Mouse (Mus musculus) retina, adult 2 months (tissue): ENCODE measurements around the gene Pomt2.

Experiments
- DNase-seq: peaks from one replicate; pipeline ENCODE4 v3.0.0-alpha.2; 2012; ENCODE audit warnings: low read depth, low spot score

Gene Pomt2

DNA sequence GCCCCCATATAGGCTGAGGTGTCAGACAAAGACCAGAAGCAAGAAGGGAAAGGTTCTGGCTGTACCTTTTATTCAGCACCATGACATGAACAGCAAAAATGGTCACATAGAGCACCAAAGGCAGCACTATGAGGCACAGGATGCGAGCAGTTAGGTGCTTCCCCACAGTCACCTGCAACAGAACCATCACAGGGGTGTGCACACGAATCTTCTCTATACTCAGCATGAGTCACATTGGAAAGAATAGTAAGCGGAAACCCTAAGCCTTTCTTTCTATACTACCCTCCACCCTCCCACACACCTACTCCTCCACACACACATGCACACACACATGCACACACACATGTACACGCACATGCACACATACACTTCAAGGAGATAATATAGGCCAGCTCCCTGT, 17.5 kb downstream of the Pomt2 start:
- no peak for DNase-seq

DNA sequence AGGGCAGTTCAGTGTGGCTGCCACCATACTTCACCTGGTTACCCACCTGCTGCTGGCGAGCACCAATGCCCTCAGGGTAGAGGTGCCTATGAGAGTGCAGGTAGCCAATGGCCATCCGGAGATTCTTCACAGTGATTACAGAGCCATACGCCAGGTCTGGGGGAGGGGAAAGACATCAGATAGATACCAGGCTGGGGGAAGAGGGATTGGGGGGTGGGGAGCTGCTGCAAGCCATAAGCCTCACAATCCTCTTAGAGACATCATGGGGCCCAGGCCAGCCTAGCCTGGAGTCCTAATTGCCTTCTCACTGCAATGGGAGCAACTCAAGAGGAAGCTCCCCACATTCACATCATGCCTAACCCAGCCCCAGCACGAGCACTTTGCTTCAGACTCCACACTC, 20.5 kb downstream of the Pomt2 start:
- peak; percentile 75 for DNase-seq

GRCm38 (mm10) chr12:87121918-87122589, 25.7 kb downstream of the Pomt2 start:
- DNase-seq: no peak

- DNase-seq: no peak
These were observed 40.3 kb downstream of the Pomt2 start for GRCm38 (mm10) chr12:87107357-87107977.

GRCm38 (mm10) chr12:87104796-87105195, 43.0 kb downstream of the Pomt2 start:
- no peak for DNase-seq

GRCm38 (mm10) chr12:87103471-87103870, 44.3 kb downstream of the Pomt2 start:
- DNase-seq: no peak

DNA sequence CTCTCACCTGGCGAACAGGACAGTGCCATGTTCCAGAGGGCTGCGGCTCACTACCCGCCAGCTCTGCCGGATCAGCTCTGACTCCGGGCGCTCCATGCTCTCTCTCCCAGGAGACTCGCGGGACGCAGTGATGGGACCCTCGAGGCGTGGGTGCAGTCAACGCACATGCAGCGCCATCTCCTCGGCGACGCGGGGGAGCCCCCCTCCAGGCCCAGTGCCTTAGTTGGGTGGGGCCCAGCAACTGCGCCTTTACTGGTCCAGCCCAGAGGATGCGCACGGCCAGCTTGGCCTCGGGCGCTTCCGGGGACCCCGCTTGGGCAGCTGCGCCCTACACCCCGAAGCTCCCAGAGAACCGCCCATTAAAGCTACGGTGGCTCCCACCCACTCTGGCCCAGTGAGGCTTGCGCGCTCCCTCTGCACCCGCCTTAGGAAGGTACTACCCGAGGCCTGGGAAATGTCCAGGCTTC, 45.6 kb downstream of the Pomt2 start, which contains the start of gene Ngb:
TSS of gene Ngb (minus strand) at position 375 of the 467 bp plus-strand sequence.
- DNase-seq: no peak

DNA sequence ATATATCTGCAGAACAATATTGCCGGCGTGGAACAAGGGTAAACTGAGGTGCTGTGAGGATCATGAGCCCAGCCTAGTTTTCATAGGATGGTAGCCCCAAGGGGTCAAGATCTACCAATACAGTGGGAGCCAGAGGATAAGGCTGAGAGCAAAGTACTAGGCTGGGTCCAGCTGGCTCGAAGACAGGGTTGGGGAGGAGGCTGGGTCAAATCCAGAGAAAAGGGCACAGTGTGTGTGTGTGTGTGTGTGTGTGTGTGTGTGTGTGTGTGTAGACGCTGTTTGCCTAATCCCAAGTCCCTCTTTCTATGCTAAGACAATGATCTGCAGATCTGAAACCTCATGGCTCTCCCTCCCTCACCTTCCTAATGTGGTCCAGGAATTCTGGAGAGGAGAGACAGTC, 47.4 kb downstream of the Pomt2 start:
- no peak for DNase-seq

- DNase-seq: no peak
These were observed 54.1 kb downstream of the Pomt2 start for GRCm38 (mm10) chr12:87093671-87094070.

DNA sequence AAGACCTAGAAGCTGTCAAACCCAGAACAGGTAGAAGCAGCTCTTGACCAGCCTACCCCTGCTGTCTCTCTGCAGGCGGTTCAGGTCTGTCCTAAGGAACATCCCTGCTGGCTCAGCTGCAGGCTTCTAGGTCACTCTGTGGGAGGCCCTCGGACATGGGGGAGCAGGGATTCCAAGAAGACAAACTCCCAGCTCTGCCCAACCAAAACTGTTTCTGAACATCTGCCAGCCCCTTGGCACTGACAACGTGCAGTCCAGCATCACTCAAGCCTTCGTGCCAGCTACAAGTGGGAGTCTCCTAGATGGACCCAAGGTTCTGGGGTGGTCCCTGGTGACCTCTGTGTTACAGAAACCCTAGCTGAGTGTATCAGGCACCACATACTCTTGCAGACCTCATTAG, 54.5 kb downstream of the Pomt2 start:
- no peak for DNase-seq

DNA sequence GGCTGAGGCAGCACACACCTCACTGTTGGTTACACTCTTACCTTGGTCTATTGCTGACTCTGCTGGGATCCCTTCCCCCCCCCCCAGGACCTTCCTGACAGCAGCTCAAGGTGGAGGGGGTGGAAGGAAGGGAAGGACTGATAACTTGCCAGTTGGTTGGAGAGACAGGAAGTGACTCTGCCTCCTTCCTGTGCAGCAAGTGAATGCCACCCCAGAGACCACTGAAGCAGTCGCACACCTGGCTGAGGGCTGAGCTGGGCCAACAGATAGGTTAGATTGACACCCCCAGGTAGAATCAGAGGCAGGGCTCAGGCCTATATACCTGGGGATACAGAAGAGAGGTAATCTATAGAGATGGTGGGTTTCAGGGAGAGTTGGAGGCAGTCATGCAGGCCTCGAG, 55.9 kb downstream of the Pomt2 start:
- DNase-seq: no peak

DNA sequence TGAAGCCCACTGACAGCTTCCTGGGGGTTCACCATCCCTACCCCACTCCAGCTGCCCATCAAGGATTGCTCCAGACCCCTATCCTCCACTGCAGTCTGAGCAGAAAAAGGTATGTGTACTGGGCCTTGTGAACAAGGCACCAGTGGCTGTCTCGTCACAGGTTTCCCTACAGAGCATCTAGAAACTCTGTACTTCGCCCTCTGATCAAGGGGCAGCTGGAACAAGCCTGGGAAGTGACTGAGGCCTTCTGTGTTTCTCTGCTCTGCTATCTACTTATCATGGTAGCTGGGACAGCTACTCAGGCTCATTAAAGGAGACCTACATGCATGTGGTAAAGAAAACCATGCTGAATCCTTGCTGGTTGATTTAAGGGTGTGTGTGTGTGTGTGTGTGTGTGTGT, 58.1 kb downstream of the Pomt2 start:
- no peak for DNase-seq

GRCm38 (mm10) chr12:87089255-87089654, 58.5 kb downstream of the Pomt2 start:
- DNase-seq: no peak

GRCm38 (mm10) chr12:87088331-87088730, 59.4 kb downstream of the Pomt2 start:
- no peak for DNase-seq

DNA sequence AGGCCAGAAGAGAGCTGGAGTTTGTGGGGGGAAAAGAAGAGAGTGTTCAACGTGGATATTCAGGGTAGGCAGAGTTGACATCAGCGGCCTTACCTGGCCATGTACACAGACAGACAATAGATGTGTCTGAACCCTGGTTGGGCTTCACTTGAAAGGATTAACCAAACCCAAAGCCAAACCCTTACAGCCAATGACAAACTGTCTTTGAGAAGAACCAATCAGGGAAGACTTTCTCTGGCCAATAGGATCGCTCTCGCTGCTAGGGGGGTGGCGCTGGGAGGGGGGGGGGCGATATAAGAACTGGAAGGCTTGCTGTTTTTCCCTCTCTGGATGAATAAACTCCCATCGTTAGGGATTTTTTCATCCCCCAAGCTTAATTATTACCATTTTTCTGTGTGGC, 60.5 kb downstream of the Pomt2 start:
- DNase-seq: no peak

- no peak for DNase-seq
These were observed 65.0 kb downstream of the Pomt2 start for GRCm38 (mm10) chr12:87082797-87083196.

GRCm38 (mm10) chr12:87076610-87077009, 71.2 kb downstream of the Pomt2 start:
- DNase-seq: no peak

GRCm38 (mm10) chr12:87070520-87070919, 77.2 kb downstream of the Pomt2 start:
- DNase-seq: no peak

GRCm38 (mm10) chr12:87066429-87066828, 81.3 kb downstream of the Pomt2 start:
- no peak for DNase-seq

DNA sequence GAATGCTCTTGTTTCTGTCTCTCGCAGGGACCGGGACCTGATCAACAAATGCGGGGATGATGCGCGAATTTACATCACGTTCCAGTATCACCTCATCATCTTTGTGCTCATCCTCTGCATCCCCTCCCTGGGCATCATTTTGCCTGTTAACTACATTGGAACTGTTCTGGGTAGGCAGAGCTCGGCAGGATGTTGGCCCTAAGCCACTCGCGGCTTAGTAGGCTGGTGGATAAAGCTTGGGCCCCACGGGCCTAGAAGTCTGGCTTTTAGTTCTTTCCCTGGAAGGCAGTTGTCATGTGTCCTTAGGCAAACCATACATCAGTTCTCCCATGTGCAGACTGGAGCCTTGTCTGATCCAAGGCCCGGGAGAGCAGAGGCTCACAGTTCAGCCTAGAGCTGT, 82.3 kb downstream of the Pomt2 start:
- no peak for DNase-seq

- DNase-seq: no peak
These were observed 90.7 kb downstream of the Pomt2 start for GRCm38 (mm10) chr12:87057066-87057465.
